Mouse (Mus musculus) kidney, embryonic 16.5 days (tissue): ENCODE measurements at regions not wholly inside any gene's neighbourhood (a gene's known extent, or its start where the extent isn't known, plus 50 kb on each side); places are given as distances from the start of the nearest gene placed in this dataset.

Experiments
- ATAC-seq: fragments of 200-750 bp; cut with Nextera tagmentation; 2 replicates; pipeline ENCODE4 v1.8.0; 2017; ENCODE audit warnings: moderate TSS enrichment; ENCODE audit not compliant: low FRiP score, low TSS enrichment
- H3K27ac ChIP-seq: fragments of 300-500 bp; sonication (generic); 2 replicates; pipeline ENCODE4 v1.5.1; 2014; ENCODE audit warnings: low read length
- H3K27me3 ChIP-seq: fragments of 300-500 bp; sonication (generic); 2 replicates; pipeline ENCODE4 v1.6.1; 2014; ENCODE audit warnings: low read length, control low read depth, mixed read lengths; ENCODE audit not compliant: insufficient read depth
- H3K36me3 ChIP-seq: fragments of 300-500 bp; sonication (generic); 2 replicates; pipeline ENCODE4 v1.6.1; 2014; ENCODE audit warnings: low read length, control low read depth, mixed read lengths; ENCODE audit not compliant: insufficient read depth
- H3K4me1 ChIP-seq: fragments of 300-500 bp; sonication (generic); 2 replicates; pipeline ENCODE4 v1.6.1; 2014; ENCODE audit warnings: low read length, control low read depth, mixed read lengths; ENCODE audit not compliant: insufficient read depth
- H3K4me2 ChIP-seq: fragments of 300-500 bp; sonication (generic); replicated peaks from 2 replicates; pipeline ENCODE4 v1.6.1; 2014; ENCODE audit warnings: low read depth, low read length
- H3K4me3 ChIP-seq: fragments of 300-500 bp; sonication (generic); 2 replicates; pipeline ENCODE4 v1.5.1; 2014; ENCODE audit warnings: mild to moderate bottlenecking, low read length
- H3K9ac ChIP-seq: fragments of 300-500 bp; sonication (generic); replicated peaks from 2 replicates; pipeline ENCODE4 v1.6.1; 2014; ENCODE audit warnings: low read length
- H3K9me3 ChIP-seq: fragments of 300-500 bp; sonication (generic); 2 replicates; pipeline ENCODE4 v1.6.1; 2016; ENCODE audit warnings: low read length, control low read depth
- WGBS: fragments of 180-500 bp; shearing (Covaris S2); extraction: QIAGEN DNeasy Blood & Tissue Kit; methylation state at CpG from one replicate; pipeline ENCODE4 v1.1.7; 2014; 5-methylcytosine and 5-hydroxymethylcytosine counted together

GRCm38 (mm10) chr2:173443262-173443661 is 79.1 kb upstream of the 1700021F07Rik start:
- peaks cover 16% of the 10 kb centered on the region for H3K4me1 ChIP-seq
- no peaks in the 10 kb centered on the region for H3K36me3 ChIP-seq
- H3K9ac ChIP-seq = no peak overlapping the region
- ATAC-seq = 0 out of 2 replicates have a peak, but pooled peaks have one; percentile 44
- 16% methylated on average over 10 of the region's 10 CpGs for WGBS
- H3K27me3 ChIP-seq = no peaks in the 10 kb centered on the region
- no peak overlapping the region for H3K4me2 ChIP-seq
- H3K4me3 ChIP-seq = no peak overlapping the region
- no peak overlapping the region for H3K27ac ChIP-seq
- peaks cover 5% of the 10 kb centered on the region; the same call in 1 of the 2 replicates for H3K9me3 ChIP-seq

- 84% methylated on average over 9 of the region's 9 CpGs for WGBS
- Histone ChIP-seq H3K27ac (no peak overlapping the region), H3K4me2 (no peak overlapping the region), H3K27me3 (no peaks in the 10 kb centered on the region), H3K9me3 (peaks cover 5% of the 10 kb centered on the region; the same call in 1 of the 2 replicates), H3K4me3 (no peak overlapping the region), H3K4me1 (peaks cover 26% of the 10 kb centered on the region), H3K36me3 (no peaks in the 10 kb centered on the region), H3K9ac (no peak overlapping the region)
- ATAC-seq = no peak
These were observed 78.0 kb upstream of the 1700021F07Rik start for GRCm38 (mm10) chr2:173444386-173444785.

DNA sequence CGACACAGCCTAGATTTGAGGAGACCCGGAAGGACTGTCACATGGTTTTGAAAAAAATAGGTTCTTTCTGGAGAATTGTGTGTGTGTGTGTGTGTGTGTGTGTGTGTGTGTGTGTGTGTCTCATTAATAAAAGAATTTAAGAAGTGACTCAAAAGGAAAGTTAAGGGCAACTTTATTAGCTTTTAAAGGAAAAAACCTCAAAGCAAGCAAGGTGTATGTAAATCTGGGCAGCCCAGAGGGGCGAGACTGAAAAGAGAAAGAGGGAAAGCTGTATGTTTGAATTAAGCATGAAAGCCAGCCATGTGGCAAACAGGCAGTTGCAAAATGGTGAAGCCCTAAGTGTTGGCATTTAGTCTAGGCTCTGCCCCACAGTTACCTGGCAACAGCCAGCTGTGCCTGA is 77.3 kb upstream of the 1700021F07Rik start:
- H3K4me1 ChIP-seq = peaks cover 30% of the 10 kb centered on the region
- H3K27ac ChIP-seq = no peak overlapping the region
- no peak overlapping the region for H3K4me2 ChIP-seq
- 83% methylated on average over 3 of the region's 3 CpGs for WGBS
- H3K9ac ChIP-seq = no peak overlapping the region
- H3K4me3 ChIP-seq = no peak overlapping the region
- no peaks in the 10 kb centered on the region for H3K36me3 ChIP-seq
- H3K27me3 ChIP-seq = no peaks in the 10 kb centered on the region
- H3K9me3 ChIP-seq = peaks cover 5% of the 10 kb centered on the region; the same call in 1 of the 2 replicates
- no peak for ATAC-seq

DNA sequence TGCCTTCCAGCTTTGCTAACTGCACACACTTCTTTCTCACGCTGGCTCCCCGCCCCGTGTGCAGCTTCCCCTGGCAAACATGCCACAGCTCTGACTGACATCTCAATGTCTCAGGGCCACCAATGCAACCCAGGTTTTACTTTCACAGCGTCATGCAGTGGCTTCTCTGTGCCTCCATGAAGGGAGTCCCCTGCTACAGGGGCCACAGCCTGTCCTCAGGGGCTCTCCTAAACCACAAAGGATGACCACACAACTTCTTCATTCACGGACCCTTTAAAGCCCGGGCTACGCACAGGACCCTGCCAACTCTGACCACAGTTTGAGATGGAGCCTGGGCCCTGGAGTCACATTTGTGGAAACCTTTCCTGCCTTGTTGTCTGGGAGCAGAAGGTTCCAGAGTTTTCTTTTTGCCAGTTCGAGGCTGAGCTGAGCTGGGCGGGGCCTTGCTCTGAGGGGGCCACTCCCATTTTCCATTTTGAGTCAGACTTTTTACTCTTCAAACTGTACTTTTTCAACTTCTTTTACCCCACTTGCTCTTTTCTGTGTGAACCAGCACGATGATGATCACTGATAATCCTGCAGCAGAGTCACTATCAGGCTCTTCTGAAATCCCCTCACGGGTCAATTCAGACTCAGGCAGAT is 73.7 kb upstream of the 1700021F07Rik start:
- ATAC-seq = no peak
- Histone ChIP-seq H3K4me2 (no peak overlapping the region), H3K27ac (peak overlapping the region; percentile 44; the same call in 1 of the 2 replicates), H3K36me3 (no peaks in the 10 kb centered on the region), H3K27me3 (no peaks in the 10 kb centered on the region), H3K9me3 (peaks cover 10% of the 10 kb centered on the region; the same call in 1 of the 2 replicates), H3K9ac (no peak overlapping the region), H3K4me1 (peaks cover 22% of the 10 kb centered on the region), H3K4me3 (no peak overlapping the region)
- 76% methylated on average over 11 of the region's 11 CpGs for WGBS

DNA sequence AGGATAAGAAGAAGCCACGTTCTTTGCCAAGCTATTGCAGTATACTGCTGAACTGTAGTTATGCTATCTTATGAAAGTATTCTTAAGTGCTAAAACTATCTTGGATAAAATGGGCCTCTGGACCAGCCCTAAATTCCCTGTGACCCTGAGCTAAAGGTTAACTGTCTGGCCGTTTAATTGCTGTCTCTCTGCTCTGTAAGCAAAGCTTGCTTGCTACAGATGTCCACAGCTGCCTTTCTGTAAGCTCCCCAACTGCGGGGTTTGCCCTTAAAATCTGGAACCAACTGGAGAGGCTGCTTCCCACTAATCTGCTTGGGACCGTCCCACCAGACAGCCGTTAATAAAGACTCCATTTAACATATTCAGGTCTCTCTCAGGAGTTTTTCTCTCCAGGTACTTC is 73.2 kb upstream of the 1700021F07Rik start:
- H3K27ac ChIP-seq = peak overlapping the region; percentile 44; the same call in 1 of the 2 replicates
- no peaks in the 10 kb centered on the region for H3K27me3 ChIP-seq
- no peaks in the 10 kb centered on the region for H3K36me3 ChIP-seq
- H3K4me2 ChIP-seq = no peak overlapping the region
- peaks cover 18% of the 10 kb centered on the region for H3K4me1 ChIP-seq
- no peak overlapping the region for H3K4me3 ChIP-seq
- ATAC-seq = peak; percentile 67
- 24% methylated on average over 5 of the region's 5 CpGs for WGBS
- peaks cover 10% of the 10 kb centered on the region; the same call in 1 of the 2 replicates for H3K9me3 ChIP-seq
- H3K9ac ChIP-seq = no peak overlapping the region

DNA sequence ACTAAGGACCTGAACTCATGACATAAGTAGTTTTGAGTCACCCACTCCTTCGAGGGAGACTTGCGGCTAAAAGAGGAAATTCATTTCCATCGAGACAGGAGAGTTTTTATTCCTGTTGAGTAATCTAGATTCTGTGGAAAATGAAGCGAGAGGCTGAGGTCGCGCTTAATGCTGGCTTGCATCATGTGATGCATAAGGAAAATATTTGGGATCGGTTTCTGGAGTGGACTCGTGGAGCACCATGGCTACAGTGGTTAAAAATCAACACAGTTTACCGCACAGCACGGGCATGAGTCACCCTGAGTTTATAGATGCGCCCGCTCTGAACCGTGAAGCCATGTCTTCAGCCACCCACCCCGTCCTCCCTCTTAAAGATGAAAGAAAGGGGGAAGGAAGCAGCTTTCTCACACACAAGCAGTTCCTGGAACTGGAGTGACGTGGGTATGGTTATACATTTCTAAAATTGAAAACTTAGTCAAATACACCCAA is 70.3 kb upstream of the 1700021F07Rik start:
- H3K4me2 ChIP-seq = no peak overlapping the region
- H3K27me3 ChIP-seq = no peaks in the 10 kb centered on the region
- H3K27ac ChIP-seq = no peak overlapping the region
- WGBS = 56% methylated on average over 15 of the region's 15 CpGs
- ATAC-seq = peak; percentile 80
- H3K36me3 ChIP-seq = no peaks in the 10 kb centered on the region
- H3K4me3 ChIP-seq = no peak overlapping the region
- H3K4me1 ChIP-seq = peaks cover 18% of the 10 kb centered on the region
- H3K9me3 ChIP-seq = peaks cover 15% of the 10 kb centered on the region; the same call in 1 of the 2 replicates
- H3K9ac ChIP-seq = no peak overlapping the region

- H3K4me3 ChIP-seq = no peak overlapping the region
- no peaks in the 10 kb centered on the region for H3K36me3 ChIP-seq
- peaks cover 12% of the 10 kb centered on the region; the same call in 1 of the 2 replicates for H3K9me3 ChIP-seq
- H3K27me3 ChIP-seq = no peaks in the 10 kb centered on the region
- WGBS = 81% methylated on average over 4 of the region's 4 CpGs
- H3K27ac ChIP-seq = no peak overlapping the region
- no peak overlapping the region for H3K4me2 ChIP-seq
- no peak overlapping the region for H3K9ac ChIP-seq
- no peak for ATAC-seq
- H3K4me1 ChIP-seq = peaks cover 18% of the 10 kb centered on the region
These were observed 69.6 kb upstream of the 1700021F07Rik start for GRCm38 (mm10) chr2:173452800-173453199.

DNA sequence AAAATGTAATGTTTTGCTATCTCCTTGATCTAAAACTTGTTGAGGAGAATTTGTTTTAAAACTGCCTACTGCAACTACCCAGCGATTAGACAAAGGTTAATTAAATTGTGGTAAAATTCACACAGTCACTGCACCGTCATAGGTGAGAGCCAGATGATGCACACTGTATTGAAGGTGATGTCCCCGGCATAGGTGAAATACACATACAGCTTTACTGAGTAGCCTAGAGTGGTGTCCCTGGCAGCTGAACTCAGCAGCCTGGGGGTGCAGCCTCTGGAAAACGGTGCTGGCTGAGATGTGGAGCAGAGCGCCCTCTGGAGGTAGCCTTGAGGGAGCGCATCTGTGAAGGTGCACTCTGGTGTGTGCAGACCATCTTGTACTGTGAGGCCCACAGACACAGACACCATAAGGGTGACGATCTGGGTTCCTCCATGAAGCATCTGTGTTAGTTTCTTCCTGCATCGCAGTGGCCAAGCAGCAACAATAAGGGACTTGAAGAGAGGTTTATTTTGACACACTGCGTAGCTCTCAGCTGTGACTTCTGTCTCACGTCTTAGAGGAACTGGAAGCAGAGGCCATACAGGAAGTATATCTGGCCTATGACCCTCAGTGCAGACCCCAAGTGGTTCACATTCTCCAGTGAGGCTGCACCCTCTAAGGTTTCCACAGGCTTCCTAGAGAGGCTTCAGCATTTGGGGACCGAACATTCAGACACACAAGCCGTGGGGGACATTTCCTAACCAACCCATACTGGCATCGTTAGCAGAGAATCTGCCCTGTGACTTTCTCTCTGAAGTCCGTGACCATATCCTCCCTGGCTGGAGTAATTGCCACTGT is 68.6 kb upstream of the 1700021F07Rik start:
- Histone ChIP-seq H3K9me3 (peaks cover 10% of the 10 kb centered on the region; the same call in 1 of the 2 replicates), H3K36me3 (no peaks in the 10 kb centered on the region), H3K4me2 (no peak overlapping the region), H3K9ac (no peak overlapping the region), H3K27me3 (no peaks in the 10 kb centered on the region), H3K27ac (no peak overlapping the region), H3K4me3 (no peak overlapping the region), H3K4me1 (peaks cover 13% of the 10 kb centered on the region)
- 0 out of 2 replicates have a peak, but pooled peaks have one; percentile 39 for ATAC-seq
- 73% methylated on average over 14 of the region's 14 CpGs for WGBS

- no peak overlapping the region for H3K27ac ChIP-seq
- no peak overlapping the region for H3K4me3 ChIP-seq
- H3K4me1 ChIP-seq = peaks cover 5% of the 10 kb centered on the region
- H3K27me3 ChIP-seq = no peaks in the 10 kb centered on the region
- H3K9me3 ChIP-seq = peaks cover 10% of the 10 kb centered on the region; the same call in 1 of the 2 replicates
- no peak for ATAC-seq
- H3K9ac ChIP-seq = no peak overlapping the region
- 91% methylated on average over 4 of the region's 4 CpGs for WGBS
- H3K36me3 ChIP-seq = no peaks in the 10 kb centered on the region
- no peak overlapping the region for H3K4me2 ChIP-seq
These were observed 67.6 kb upstream of the 1700021F07Rik start for GRCm38 (mm10) chr2:173454741-173455140.
